Mouse (Mus musculus): ENCODE results near the gene Ccdc107. TPM values are rescaled to one million over a fixed set of nuclear protein-coding genes. Genes with fewer than 3 reads are reported as not detected.

The Ccdc107 gene
- polyA plus RNA-seq, 1 experiment, result not detected

DNA sequence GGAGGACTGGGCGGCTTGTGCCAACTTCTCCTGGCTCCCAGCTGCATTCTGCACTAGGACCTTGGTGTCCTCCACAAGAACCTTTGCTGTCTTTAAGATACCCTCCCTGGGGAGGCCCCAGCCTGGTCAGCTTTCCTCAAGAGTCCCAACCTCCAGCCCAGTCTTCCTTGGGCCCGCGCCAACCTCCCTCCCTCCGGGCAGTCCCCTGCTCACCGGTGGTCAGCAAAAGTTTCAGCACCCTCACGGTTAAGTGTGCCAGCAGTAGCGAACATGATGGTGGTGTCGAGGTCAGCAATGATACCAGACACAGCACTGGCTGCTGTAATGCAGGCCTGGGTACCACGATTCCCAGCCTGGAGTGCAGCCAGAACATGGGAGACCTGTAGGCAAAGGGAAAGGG lies 43.3 kb downstream of the Ccdc107 start:
- H3K4me3 ChIP-seq (ENCODE audit: insufficient read depth, low read depth, low read length), result no peak overlapping the region
- WGBS, result 90% methylated on average over 9 of the region's 9 CpGs
- no peaks in the 10 kb centered on the region for H3K4me1 ChIP-seq (ENCODE audit: control insufficient read depth, insufficient read depth, low read length)
- no peak overlapping the region for H3K27ac ChIP-seq (ENCODE audit: insufficient read depth, low read depth, low read length)
- no peak for TF ChIP-seq CTCF (IDR thresholded peaks at IDR 0.05; ENCODE audit: insufficient read depth, low read depth, low read length)
- no peak for TF ChIP-seq POLR2A (IDR thresholded peaks at IDR 0.05; ENCODE audit: insufficient read depth, low read depth, low read length)

DNA sequence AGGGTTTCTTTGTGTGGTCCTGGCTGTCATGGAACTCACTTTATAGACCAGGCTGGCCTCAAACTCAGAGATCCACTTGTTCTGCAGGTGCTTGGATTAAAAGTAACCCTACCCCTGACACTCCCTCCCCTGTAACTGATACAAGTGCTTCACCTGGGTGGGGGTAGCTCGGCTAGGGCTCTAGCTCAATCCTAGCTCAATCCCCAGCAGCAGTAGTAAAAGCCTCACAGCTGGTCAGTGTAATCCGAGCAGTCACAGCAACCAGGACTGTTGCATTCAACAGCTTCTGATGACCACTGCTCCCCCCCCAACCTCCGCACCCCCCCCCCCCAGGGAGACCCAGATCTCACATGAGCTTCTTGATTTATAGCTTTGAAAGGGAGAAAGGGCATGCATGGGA lies 49.3 kb downstream of the Ccdc107 start:
- H3K4me3 ChIP-seq (ENCODE audit: insufficient read depth, low read depth, low read length), result no peak overlapping the region
- no peak for TF ChIP-seq CTCF (IDR thresholded peaks at IDR 0.05; ENCODE audit: insufficient read depth, low read depth, low read length)
- no peak for TF ChIP-seq POLR2A (IDR thresholded peaks at IDR 0.05; ENCODE audit: insufficient read depth, low read depth, low read length)
- H3K4me1 ChIP-seq (ENCODE audit: control insufficient read depth, insufficient read depth, low read length), result no peaks in the 10 kb centered on the region
- 77% methylated on average over 3 of the region's 3 CpGs for WGBS
- no peak overlapping the region for H3K27ac ChIP-seq (ENCODE audit: insufficient read depth, low read depth, low read length)

Other genes starting within 250 kb of the Ccdc107 start
- not detected in 2 replicates for gene Atp8b5, start 225.7 kb upstream of the Ccdc107 start, polyA plus RNA-seq (2012; ENCODE audit: insufficient read depth, insufficient read length, low replicate concordance, missing spikeins)
- not detected in 2 replicates for gene Rusc2, start 110.9 kb upstream of the Ccdc107 start, polyA plus RNA-seq (2012; ENCODE audit: insufficient read depth, insufficient read length, low replicate concordance, missing spikeins)
- not detected in 2 replicates for gene Fam166b, start 63.8 kb upstream of the Ccdc107 start, polyA plus RNA-seq (2012; ENCODE audit: insufficient read depth, insufficient read length, low replicate concordance, missing spikeins)
- gene Tesk1, start 51.0 kb upstream of the Ccdc107 start, polyA plus RNA-seq (2012; ENCODE audit: insufficient read depth, insufficient read length, low replicate concordance, missing spikeins), result not detected in 2 replicates
- not detected in 2 replicates for gene Cd72, start 38.3 kb upstream of the Ccdc107 start, polyA plus RNA-seq (2012; ENCODE audit: insufficient read depth, insufficient read length, low replicate concordance, missing spikeins)
- gene Sit1, start 9.2 kb upstream of the Ccdc107 start, polyA plus RNA-seq (2012; ENCODE audit: insufficient read depth, insufficient read length, low replicate concordance, missing spikeins), result not detected in 2 replicates
- gene Arhgef39, start 6.8 kb downstream of the Ccdc107 start, polyA plus RNA-seq (2012; ENCODE audit: insufficient read depth, insufficient read length, low replicate concordance, missing spikeins), result not detected in 2 replicates
- gene Car9, start 14.1 kb downstream of the Ccdc107 start, polyA plus RNA-seq (2012; ENCODE audit: insufficient read depth, insufficient read length, low replicate concordance, missing spikeins), result not detected in 2 replicates
- gene Tpm2, start 30.9 kb downstream of the Ccdc107 start, polyA plus RNA-seq (2012; ENCODE audit: insufficient read depth, insufficient read length, low replicate concordance, missing spikeins), result not detected in 2 replicates
- gene Creb3, start 69.4 kb downstream of the Ccdc107 start, polyA plus RNA-seq (2012; ENCODE audit: insufficient read depth, insufficient read length, low replicate concordance, missing spikeins), result not detected in 2 replicates
- gene Tln1, start 69.8 kb downstream of the Ccdc107 start, polyA plus RNA-seq (2012; ENCODE audit: insufficient read depth, insufficient read length, low replicate concordance, missing spikeins), result 147 TPM in 1 of 2 replicates, not detected in the other
- 242 TPM in 1 of 2 replicates, not detected in the other for gene Rgp1, start 85.8 kb downstream of the Ccdc107 start, polyA plus RNA-seq (2012; ENCODE audit: insufficient read depth, insufficient read length, low replicate concordance, missing spikeins)
- gene Gba2, start 86.0 kb downstream of the Ccdc107 start, polyA plus RNA-seq (2012; ENCODE audit: insufficient read depth, insufficient read length, low replicate concordance, missing spikeins), result not detected in 2 replicates
- not detected in 2 replicates for gene Msmp, start 91.6 kb downstream of the Ccdc107 start, polyA plus RNA-seq (2012; ENCODE audit: insufficient read depth, insufficient read length, low replicate concordance, missing spikeins)
- not detected in 2 replicates for gene Npr2, start 139.0 kb downstream of the Ccdc107 start, polyA plus RNA-seq (2012; ENCODE audit: insufficient read depth, insufficient read length, low replicate concordance, missing spikeins)
- not detected in 2 replicates for gene Spag8, start 160.7 kb downstream of the Ccdc107 start, polyA plus RNA-seq (2012; ENCODE audit: insufficient read depth, insufficient read length, low replicate concordance, missing spikeins)
- not detected in 2 replicates for gene Hint2, start 163.6 kb downstream of the Ccdc107 start, polyA plus RNA-seq (2012; ENCODE audit: insufficient read depth, insufficient read length, low replicate concordance, missing spikeins)
- gene Tmem8b, start 176.1 kb downstream of the Ccdc107 start, polyA plus RNA-seq (2012; ENCODE audit: insufficient read depth, insufficient read length, low replicate concordance, missing spikeins), result not detected in 2 replicates
- not detected in 2 replicates for gene Fam221b, start 176.2 kb downstream of the Ccdc107 start, polyA plus RNA-seq (2012; ENCODE audit: insufficient read depth, insufficient read length, low replicate concordance, missing spikeins)
- not detected in 2 replicates for gene Olfr70, start 207.9 kb downstream of the Ccdc107 start, polyA plus RNA-seq (2012; ENCODE audit: insufficient read depth, insufficient read length, low replicate concordance, missing spikeins)
- gene Olfr71, start 217.4 kb downstream of the Ccdc107 start, polyA plus RNA-seq (2012; ENCODE audit: insufficient read depth, insufficient read length, low replicate concordance, missing spikeins), result not detected in 2 replicates
- not detected in 2 replicates for gene Hrct1, start 234.3 kb downstream of the Ccdc107 start, polyA plus RNA-seq (2012; ENCODE audit: insufficient read depth, insufficient read length, low replicate concordance, missing spikeins)
- not detected in 2 replicates for gene Spaar, start 237.1 kb downstream of the Ccdc107 start, polyA plus RNA-seq (2012; ENCODE audit: insufficient read depth, insufficient read length, low replicate concordance, missing spikeins)

Measured in olfactory bulb, adult 2 months (tissue).